Mouse (Mus musculus): Measurements from ENCODE around the gene Prlr.

The Prlr gene

GRCm38 (mm10) chr15:10236812-10237211 is 59.8 kb downstream of the Prlr start:
- peak; percentile 37 to 67 for DNase-seq

- DNase-seq, result no peak
These were observed 61.4 kb downstream of the Prlr start for GRCm38 (mm10) chr15:10238454-10238853.

DNA sequence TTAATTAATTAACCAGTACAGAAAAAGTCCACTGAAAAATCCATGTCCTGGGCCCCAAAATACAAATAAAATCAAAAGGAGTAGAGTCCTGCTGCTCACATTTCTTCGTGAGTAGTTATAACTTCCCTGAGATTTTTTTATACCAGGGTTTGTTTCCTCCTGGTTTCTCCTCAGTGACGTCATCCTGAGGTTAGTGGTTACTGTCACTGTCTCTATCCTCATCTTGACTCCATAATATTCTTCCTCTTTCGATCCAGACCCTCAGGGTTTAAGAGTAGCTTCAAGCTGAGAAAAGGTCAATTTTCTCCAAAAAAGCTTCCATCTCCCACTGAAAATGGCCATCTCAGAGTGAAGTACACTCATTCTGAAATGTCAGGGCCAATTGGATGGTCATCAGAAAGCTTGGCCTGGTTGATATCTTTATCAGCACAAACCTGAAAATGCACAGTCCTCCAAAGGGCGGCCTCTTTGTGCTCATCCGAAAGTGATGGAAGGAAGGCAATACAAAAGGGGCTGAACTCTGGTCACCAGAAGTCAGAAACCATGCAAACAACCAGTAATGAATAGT is 63.3 kb downstream of the Prlr start:
- no peak for DNase-seq

DNA sequence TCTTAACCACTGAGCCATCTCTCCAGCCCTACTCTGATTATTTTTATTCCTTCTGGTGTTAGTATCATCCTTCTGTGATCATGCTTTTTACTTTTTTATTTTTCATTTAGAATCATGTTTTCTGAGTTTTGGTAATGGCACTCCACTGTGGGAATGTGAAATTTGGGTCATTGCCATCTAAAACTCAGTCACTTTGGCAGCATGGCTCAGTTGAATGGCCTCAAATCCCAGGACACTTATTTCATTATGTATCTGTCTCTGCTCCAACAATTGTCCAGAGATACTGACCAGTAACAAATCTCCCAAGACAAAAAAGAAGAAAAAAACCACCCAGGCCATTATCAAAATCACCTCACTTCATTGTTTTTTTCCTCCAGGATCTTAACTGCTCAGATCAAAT is 65.2 kb downstream of the Prlr start:
- DNase-seq, result no peak

DNA sequence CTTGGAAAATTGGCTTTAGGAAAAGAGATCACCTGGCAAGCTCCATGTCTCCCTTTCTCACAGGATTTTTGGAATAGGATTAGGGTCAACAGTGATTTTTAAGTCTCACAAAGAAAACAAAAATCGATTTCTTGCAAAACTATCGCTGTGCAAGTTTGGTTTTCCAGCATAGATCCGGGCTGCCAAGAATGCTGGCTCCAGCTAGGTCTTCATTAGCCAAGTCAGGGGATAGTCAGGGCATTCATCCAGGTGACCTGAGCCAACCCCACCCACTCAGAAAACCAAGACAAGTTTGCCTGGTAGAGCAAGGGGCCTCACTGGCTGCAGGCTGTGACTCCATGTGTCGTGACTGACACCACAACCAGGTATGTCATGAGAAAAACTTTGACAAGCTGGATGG is 72.2 kb downstream of the Prlr start:
- no peak for DNase-seq

GRCm38 (mm10) chr15:10250784-10251183 is 73.7 kb downstream of the Prlr start:
- DNase-seq, result no peak

- DNase-seq, result no peak
These were observed 75.5 kb downstream of the Prlr start for GRCm38 (mm10) chr15:10252526-10252925.

GRCm38 (mm10) chr15:10262219-10262618 is 85.2 kb downstream of the Prlr start:
- DNase-seq, result no peak

DNA sequence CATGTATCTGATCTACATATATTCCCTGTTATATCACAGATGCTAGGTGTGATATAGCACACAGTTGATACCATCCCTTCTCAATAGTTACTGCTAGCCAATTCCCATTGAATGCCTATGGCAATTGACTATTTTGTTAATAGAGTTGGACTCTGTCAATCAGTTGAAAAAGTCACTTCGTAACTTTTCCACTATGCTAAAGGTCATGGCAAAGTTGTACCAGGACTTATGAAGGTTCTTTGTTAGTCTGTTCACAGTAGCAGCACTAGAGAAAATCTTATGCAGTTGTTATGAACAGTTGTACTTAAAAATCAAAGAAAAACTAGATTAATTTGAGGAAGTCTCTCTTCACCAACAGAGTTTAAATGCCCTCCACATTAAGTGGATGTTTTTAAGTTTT is 85.6 kb downstream of the Prlr start:
- no peak for DNase-seq

DNA sequence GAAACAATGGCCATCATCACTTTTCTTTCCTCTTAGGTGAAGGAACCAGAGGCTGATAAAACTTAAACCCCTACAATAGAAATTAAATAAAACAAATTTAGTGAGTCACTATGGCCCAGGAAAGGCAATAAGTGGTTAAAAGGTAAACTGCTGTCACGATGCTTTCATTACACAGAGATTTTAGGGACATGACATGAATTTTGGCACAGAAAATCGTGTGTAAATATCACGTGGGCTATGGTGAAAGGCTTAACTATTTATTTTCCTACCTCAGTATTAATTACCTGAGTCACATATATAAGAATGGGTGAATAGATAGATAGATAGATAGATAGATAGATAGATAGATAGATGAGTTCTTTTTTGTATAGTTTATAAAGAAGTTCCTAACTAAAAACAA is 86.4 kb downstream of the Prlr start:
- DNase-seq, result no peak

GRCm38 (mm10) chr15:10264885-10265284 is 87.8 kb downstream of the Prlr start:
- DNase-seq, result no peak

- no peak for DNase-seq
These were observed 90.2 kb downstream of the Prlr start for GRCm38 (mm10) chr15:10267251-10267650.

GRCm38 (mm10) chr15:10276386-10276785 is 99.3 kb downstream of the Prlr start:
- DNase-seq, result no peak

DNA sequence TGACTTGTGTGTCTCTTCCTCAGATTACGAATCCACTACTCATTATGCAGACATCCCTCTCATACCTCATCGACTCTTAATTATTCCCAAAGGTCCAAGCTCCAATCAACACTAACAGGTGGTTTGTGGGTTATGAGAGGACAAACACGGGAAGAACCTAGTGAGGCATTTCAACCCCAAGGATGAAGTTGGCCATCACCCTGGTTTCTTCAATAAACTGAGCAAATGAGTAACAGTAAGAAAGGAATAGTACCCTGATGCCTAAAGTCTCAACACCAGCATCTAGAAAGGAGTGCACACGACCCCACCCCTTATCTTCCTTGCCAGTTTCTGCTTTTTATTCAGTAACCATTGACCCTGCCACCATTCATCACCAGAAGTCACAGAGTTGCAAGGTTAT is 100.4 kb downstream of the Prlr start:
- no peak for DNase-seq

- DNase-seq, result no peak
These were observed 104.5 kb downstream of the Prlr start for GRCm38 (mm10) chr15:10281546-10281945.

- DNase-seq, result no peak
These were observed 106.6 kb downstream of the Prlr start for GRCm38 (mm10) chr15:10283661-10284060.

DNA sequence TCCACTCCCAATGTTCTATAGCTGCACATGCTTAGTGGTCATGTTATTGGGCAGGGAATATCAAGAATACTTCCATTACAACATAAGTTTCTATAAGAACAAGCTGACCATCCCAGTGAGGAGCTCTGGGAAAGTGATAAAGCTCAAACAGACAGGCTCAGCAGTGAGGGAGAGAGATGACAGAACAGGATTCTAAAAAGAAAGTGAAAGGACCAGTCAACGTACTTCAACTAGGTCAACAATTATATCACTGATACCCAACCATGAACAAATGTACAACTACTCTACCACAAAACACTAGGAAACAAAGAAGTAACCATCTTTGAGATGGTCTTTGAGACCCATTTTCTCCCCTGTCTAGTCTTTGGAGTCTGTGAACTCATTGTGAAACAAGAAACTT is 119.5 kb downstream of the Prlr start:
- DNase-seq, result no peak

- DNase-seq, result no peak
These were observed 121.0 kb downstream of the Prlr start for GRCm38 (mm10) chr15:10298058-10298457.

- no peak for DNase-seq
These were observed 122.4 kb downstream of the Prlr start for GRCm38 (mm10) chr15:10299467-10299866.

DNA sequence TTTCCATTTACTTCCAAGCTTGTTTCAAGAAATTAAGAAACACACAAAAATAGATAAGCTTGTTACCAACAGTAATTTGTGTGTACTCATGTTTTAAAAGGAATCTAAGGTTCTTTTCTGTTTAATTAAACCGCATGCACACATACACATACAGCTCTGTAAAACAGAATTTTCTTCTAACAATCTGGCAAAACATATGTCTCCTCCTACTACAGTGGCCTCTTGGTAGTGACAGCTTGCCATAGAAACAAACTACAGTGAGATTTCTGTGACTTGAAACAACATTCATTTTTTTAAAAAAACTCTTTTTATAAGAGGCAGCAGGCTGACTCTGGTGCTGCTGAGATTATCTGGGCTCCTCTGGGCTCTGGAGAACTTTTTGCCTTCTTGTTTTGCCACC is 129.4 kb downstream of the Prlr start:
- no peak for DNase-seq

- no peak for DNase-seq
These were observed 134.8 kb downstream of the Prlr start for GRCm38 (mm10) chr15:10311826-10312225.

- DNase-seq, result peak; percentile 6 to 12
These were observed 136.8 kb downstream of the Prlr start for GRCm38 (mm10) chr15:10313522-10314455.

DNA sequence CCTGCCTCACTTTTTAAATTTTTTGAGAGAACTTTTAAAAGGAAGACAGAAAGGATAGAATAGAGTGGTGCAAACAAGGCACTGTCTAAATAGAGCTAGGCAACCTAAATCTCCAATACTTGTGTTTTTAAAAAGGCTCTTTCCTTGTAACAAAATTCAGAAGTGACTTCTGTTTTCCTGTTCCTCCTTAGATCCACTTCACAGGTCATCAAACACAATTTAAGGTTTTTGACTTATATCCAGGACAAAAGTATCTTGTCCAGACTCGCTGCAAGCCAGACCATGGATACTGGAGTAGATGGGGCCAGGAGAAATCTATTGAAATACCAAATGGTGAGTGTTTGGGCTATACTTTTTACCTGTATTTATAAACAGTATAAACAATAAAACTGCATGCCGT is 148.0 kb downstream of the Prlr start, which contains the start of gene Gm21973:
Gm21973 (plus strand) TSS at position 301 of the 400 bp plus-strand sequence.
- DNase-seq, result no peak

DNA sequence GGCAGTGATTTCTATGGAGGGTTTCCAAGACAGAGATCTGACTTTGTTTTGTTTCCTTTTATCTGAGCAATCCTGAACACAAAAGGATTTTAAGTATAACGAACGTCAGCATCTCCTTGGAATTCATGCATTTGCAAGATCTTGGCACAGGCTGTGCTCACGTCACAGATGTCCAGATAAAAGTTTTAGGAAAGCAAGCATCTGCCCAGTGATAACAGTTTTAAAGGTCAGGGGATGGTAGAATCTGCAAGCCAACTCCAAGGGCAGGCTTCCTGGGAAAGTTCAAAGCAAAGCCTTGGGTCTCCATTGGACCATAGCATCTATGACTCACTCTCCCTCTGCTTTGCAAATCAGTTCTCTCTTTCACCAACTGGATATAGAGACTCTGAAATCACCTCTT is 153.6 kb downstream of the Prlr start:
- no peak for DNase-seq

All from thymus, postnatal 36 days (tissue).